Mouse (Mus musculus) right cerebral cortex, postnatal 36 days (tissue): ENCODE measurements around the gene Dapk1.

Experiments used
- DNase-seq, 2 experiments: peaks; one replicate each; pipeline ENCODE4 v3.0.0; 2022; ENCODE audit warnings: low spot score in 2 of 2, mixed read lengths in 1 of 2

The Dapk1 gene

GRCm38 (mm10) chr13:60809690-60810089 lies 207.9 kb downstream of the Dapk1 start:
- no peak for DNase-seq

GRCm38 (mm10) chr13:60812768-60813167 lies 211.0 kb downstream of the Dapk1 start:
- no peak for DNase-seq
